Mouse (Mus musculus): ENCODE results near the gene Bst1. TPM values are rescaled to one million over a fixed set of nuclear protein-coding genes. Genes with fewer than 3 reads are reported as not detected.

The Bst1 gene
- polyA plus RNA-seq, 1 experiment from 2014 or later: 0.06 TPM

GRCm38 (mm10) chr5:43822824-43823223 lies 4.1 kb downstream of the Bst1 start:
- no peak overlapping the region for H3K9ac ChIP-seq (ENCODE audit: low read depth, low read length)
- no peaks in the 10 kb centered on the region for H3K4me1 ChIP-seq (ENCODE audit: control insufficient read depth, insufficient read depth, low read length)
- no peak overlapping the region for H3K4me3 ChIP-seq (ENCODE audit: low read depth, low read length)
- no peak for ATAC-seq
- no peaks in the 10 kb centered on the region for H3K36me3 ChIP-seq (ENCODE audit: control insufficient read depth, insufficient read depth, low read length)
- H3K9me3 ChIP-seq (replicated peaks; ENCODE audit: control insufficient read depth, low read length, poor library complexity, severe bottlenecking): no peaks in the 10 kb centered on the region
- H3K27ac ChIP-seq (ENCODE audit: low read length): no peak overlapping the region
- no peaks in the 10 kb centered on the region for H3K27me3 ChIP-seq (ENCODE audit: control insufficient read depth, insufficient read depth, low read depth, low read length)
- WGBS: 92% methylated on average over 3 of the region's 3 CpGs
- no peak overlapping the region for H3K4me2 ChIP-seq (ENCODE audit: low read length)

GRCm38 (mm10) chr5:43824580-43824979 lies 5.9 kb downstream of the Bst1 start:
- no peaks in the 10 kb centered on the region for H3K4me1 ChIP-seq (ENCODE audit: control insufficient read depth, insufficient read depth, low read length)
- H3K9ac ChIP-seq (ENCODE audit: low read depth, low read length): no peak overlapping the region
- no peak for ATAC-seq
- no peak overlapping the region for H3K4me2 ChIP-seq (ENCODE audit: low read length)
- H3K36me3 ChIP-seq (ENCODE audit: control insufficient read depth, insufficient read depth, low read length): no peaks in the 10 kb centered on the region
- no peak overlapping the region for H3K4me3 ChIP-seq (ENCODE audit: low read depth, low read length)
- 93% methylated on average over 3 of the region's 3 CpGs for WGBS
- H3K27ac ChIP-seq (ENCODE audit: low read length): no peak overlapping the region
- no peaks in the 10 kb centered on the region for H3K27me3 ChIP-seq (ENCODE audit: control insufficient read depth, insufficient read depth, low read depth, low read length)
- no peaks in the 10 kb centered on the region for H3K9me3 ChIP-seq (replicated peaks; ENCODE audit: control insufficient read depth, low read length, poor library complexity, severe bottlenecking)

GRCm38 (mm10) chr5:43826883-43827282 lies 8.2 kb downstream of the Bst1 start:
- H3K4me2 ChIP-seq (ENCODE audit: low read length): no peak overlapping the region
- H3K27me3 ChIP-seq (ENCODE audit: control insufficient read depth, insufficient read depth, low read depth, low read length): no peaks in the 10 kb centered on the region
- no peaks in the 10 kb centered on the region for H3K9me3 ChIP-seq (replicated peaks; ENCODE audit: control insufficient read depth, low read length, poor library complexity, severe bottlenecking)
- 93% methylated on average over 2 of the region's 2 CpGs for WGBS
- no peak overlapping the region for H3K27ac ChIP-seq (ENCODE audit: low read length)
- no peaks in the 10 kb centered on the region for H3K36me3 ChIP-seq (ENCODE audit: control insufficient read depth, insufficient read depth, low read length)
- H3K9ac ChIP-seq (ENCODE audit: low read depth, low read length): no peak overlapping the region
- ATAC-seq: no peak
- H3K4me1 ChIP-seq (ENCODE audit: control insufficient read depth, insufficient read depth, low read length): no peaks in the 10 kb centered on the region
- H3K4me3 ChIP-seq (ENCODE audit: low read depth, low read length): no peak overlapping the region

GRCm38 (mm10) chr5:43827366-43827765 lies 8.7 kb downstream of the Bst1 start:
- Histone ChIP-seq H3K4me3 (ENCODE audit: low read depth, low read length) (no peak overlapping the region), H3K36me3 (ENCODE audit: control insufficient read depth, insufficient read depth, low read length) (no peaks in the 10 kb centered on the region), H3K4me1 (ENCODE audit: control insufficient read depth, insufficient read depth, low read length) (no peaks in the 10 kb centered on the region), H3K4me2 (ENCODE audit: low read length) (no peak overlapping the region), H3K27ac (ENCODE audit: low read length) (no peak overlapping the region), H3K9ac (ENCODE audit: low read depth, low read length) (no peak overlapping the region), H3K27me3 (ENCODE audit: control insufficient read depth, insufficient read depth, low read depth, low read length) (no peaks in the 10 kb centered on the region), H3K9me3 (replicated peaks; ENCODE audit: control insufficient read depth, low read length, poor library complexity, severe bottlenecking) (no peaks in the 10 kb centered on the region)
- ATAC-seq: no peak
- WGBS: 78% methylated on average over 9 of the region's 9 CpGs

DNA sequence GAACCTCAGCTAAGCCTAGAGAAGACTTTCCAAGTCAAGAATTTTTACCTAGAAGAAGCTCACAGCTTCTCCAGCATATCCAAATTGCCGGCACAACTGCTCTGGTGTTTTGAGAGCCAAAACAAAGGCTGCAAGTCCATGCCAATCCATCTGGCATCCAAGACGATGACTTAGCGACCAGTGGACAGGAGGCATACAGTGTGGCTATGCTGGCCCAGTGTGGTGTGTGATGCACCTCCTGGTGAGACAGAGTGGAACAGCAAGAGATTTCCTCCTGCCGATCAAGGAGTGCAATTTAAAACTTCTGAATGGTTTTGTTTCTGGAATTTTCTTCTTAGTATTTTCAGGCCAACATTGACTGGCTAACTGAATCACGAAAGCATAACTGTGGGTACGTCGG lies 17.9 kb downstream of the Bst1 start:
- no peak for ATAC-seq
- Histone ChIP-seq H3K27me3 (ENCODE audit: control insufficient read depth, insufficient read depth, low read depth, low read length) (no peaks in the 10 kb centered on the region), H3K4me3 (ENCODE audit: low read depth, low read length) (no peak overlapping the region), H3K4me1 (ENCODE audit: control insufficient read depth, insufficient read depth, low read length) (no peaks in the 10 kb centered on the region), H3K36me3 (ENCODE audit: control insufficient read depth, insufficient read depth, low read length) (no peaks in the 10 kb centered on the region), H3K27ac (ENCODE audit: low read length) (no peak overlapping the region), H3K9ac (ENCODE audit: low read depth, low read length) (no peak overlapping the region), H3K9me3 (replicated peaks; ENCODE audit: control insufficient read depth, low read length, poor library complexity, severe bottlenecking) (no peaks in the 10 kb centered on the region), H3K4me2 (ENCODE audit: low read length) (no peak overlapping the region)
- 91% methylated on average over 7 of the region's 7 CpGs for WGBS

DNA sequence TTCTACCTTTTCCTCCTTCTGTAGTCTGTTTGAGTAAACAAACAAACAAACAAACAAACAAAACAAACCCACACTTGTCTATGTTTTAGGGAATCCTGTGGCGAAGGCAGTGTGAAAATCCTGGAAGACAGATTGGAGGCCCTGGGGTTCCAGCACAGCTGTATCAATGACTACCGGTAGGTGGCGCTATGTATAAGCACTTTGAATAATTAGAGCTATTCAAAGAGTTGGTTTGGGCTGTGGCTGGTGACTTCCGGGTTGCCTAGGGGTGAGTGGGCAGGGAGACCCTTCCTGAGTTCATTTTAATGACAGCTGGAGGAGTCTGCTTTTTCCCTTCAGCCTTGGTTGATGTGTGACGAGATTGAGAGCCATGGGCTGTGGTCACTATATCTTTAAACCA lies 18.7 kb downstream of the Bst1 start:
- no peak overlapping the region for H3K9ac ChIP-seq (ENCODE audit: low read depth, low read length)
- H3K4me2 ChIP-seq (ENCODE audit: low read length): no peak overlapping the region
- H3K27me3 ChIP-seq (ENCODE audit: control insufficient read depth, insufficient read depth, low read depth, low read length): no peaks in the 10 kb centered on the region
- H3K4me3 ChIP-seq (ENCODE audit: low read depth, low read length): no peak overlapping the region
- ATAC-seq: no peak
- 45% methylated on average over 5 of the region's 5 CpGs for WGBS
- no peaks in the 10 kb centered on the region for H3K4me1 ChIP-seq (ENCODE audit: control insufficient read depth, insufficient read depth, low read length)
- no peaks in the 10 kb centered on the region for H3K9me3 ChIP-seq (replicated peaks; ENCODE audit: control insufficient read depth, low read length, poor library complexity, severe bottlenecking)
- no peak overlapping the region for H3K27ac ChIP-seq (ENCODE audit: low read length)
- H3K36me3 ChIP-seq (ENCODE audit: control insufficient read depth, insufficient read depth, low read length): no peaks in the 10 kb centered on the region

GRCm38 (mm10) chr5:43841144-43842010 lies 22.7 kb downstream of the Bst1 start:
- Histone ChIP-seq H3K4me3 (ENCODE audit: low read depth, low read length) (no peak overlapping the region), H3K9me3 (replicated peaks; ENCODE audit: control insufficient read depth, low read length, poor library complexity, severe bottlenecking) (no peaks in the 10 kb centered on the region), H3K36me3 (ENCODE audit: control insufficient read depth, insufficient read depth, low read length) (no peaks in the 10 kb centered on the region), H3K4me2 (ENCODE audit: low read length) (no peak overlapping the region), H3K9ac (ENCODE audit: low read depth, low read length) (no peak overlapping the region), H3K4me1 (ENCODE audit: control insufficient read depth, insufficient read depth, low read length) (no peaks in the 10 kb centered on the region), H3K27ac (ENCODE audit: low read length) (no peak overlapping the region), H3K27me3 (ENCODE audit: control insufficient read depth, insufficient read depth, low read depth, low read length) (no peaks in the 10 kb centered on the region)
- 48% methylated on average over 11 of the region's 11 CpGs for WGBS
- peak; percentile 61; the same call in 1 of the 2 replicates for ATAC-seq

- no peak for ATAC-seq
- Histone ChIP-seq H3K4me1 (ENCODE audit: control insufficient read depth, insufficient read depth, low read length) (no peaks in the 10 kb centered on the region), H3K27ac (ENCODE audit: low read length) (no peak overlapping the region), H3K27me3 (ENCODE audit: control insufficient read depth, insufficient read depth, low read depth, low read length) (no peaks in the 10 kb centered on the region), H3K4me2 (ENCODE audit: low read length) (no peak overlapping the region), H3K9ac (ENCODE audit: low read depth, low read length) (no peak overlapping the region), H3K4me3 (ENCODE audit: low read depth, low read length) (no peak overlapping the region), H3K36me3 (ENCODE audit: control insufficient read depth, insufficient read depth, low read length) (no peaks in the 10 kb centered on the region), H3K9me3 (replicated peaks; ENCODE audit: control insufficient read depth, low read length, poor library complexity, severe bottlenecking) (no peaks in the 10 kb centered on the region)
- WGBS: 79% methylated on average over 5 of the region's 5 CpGs
Measured at GRCm38 (mm10) chr5:43842011-43842285, 23.3 kb downstream of the Bst1 start.

GRCm38 (mm10) chr5:43842576-43843155 lies 24.0 kb downstream of the Bst1 start:
- WGBS: 66% methylated on average over 3 of the region's 3 CpGs

More at GRCm38 (mm10) chr5:43842576-43843155, 24.0 kb downstream of the Bst1 start:
- H3K4me1 ChIP-seq (ENCODE audit: control insufficient read depth, insufficient read depth, low read length): no peaks in the 10 kb centered on the region
- no peak overlapping the region for H3K4me2 ChIP-seq (ENCODE audit: low read length)
- H3K9me3 ChIP-seq (replicated peaks; ENCODE audit: control insufficient read depth, low read length, poor library complexity, severe bottlenecking): no peaks in the 10 kb centered on the region
- no peak overlapping the region for H3K4me3 ChIP-seq (ENCODE audit: low read depth, low read length)
- no peaks in the 10 kb centered on the region for H3K36me3 ChIP-seq (ENCODE audit: control insufficient read depth, insufficient read depth, low read length)
- no peaks in the 10 kb centered on the region for H3K27me3 ChIP-seq (ENCODE audit: control insufficient read depth, insufficient read depth, low read depth, low read length)
- H3K9ac ChIP-seq (ENCODE audit: low read depth, low read length): no peak overlapping the region
- ATAC-seq: no peak
- H3K27ac ChIP-seq (ENCODE audit: low read length): no peak overlapping the region
